Mouse (Mus musculus) right cerebral cortex, adult 2 months (tissue): Measurements from ENCODE around the gene Ang.

Source experiments
- DNase-seq, 2 experiments: peaks; one replicate each; pipeline ENCODE4 v3.0.0; 2021 to 2022; ENCODE audit warnings: low spot score in 2 of 2

Ang gene

GRCm38 (mm10) chr14:51088970-51089673, 1.8 kb upstream of the Ang start:
- DNase-seq = peak; percentile 99

GRCm38 (mm10) chr14:51089674-51090076, 1.3 kb upstream of the Ang start:
- no peak for DNase-seq

GRCm38 (mm10) chr14:51090077-51090781, 721 bp upstream of the Ang start:
- DNase-seq = peak; percentile 91 to 95

- no peak for DNase-seq
These were observed 1.2 kb downstream of the Ang start for GRCm38 (mm10) chr14:51092073-51092620.

- no peak for DNase-seq
These were observed 2.5 kb downstream of the Ang start for GRCm38 (mm10) chr14:51093496-51093895.

GRCm38 (mm10) chr14:51094096-51094875, 3.3 kb downstream of the Ang start:
- peak in 1 of 2 experiments; percentile 12 for DNase-seq

GRCm38 (mm10) chr14:51094921-51095320, 4.0 kb downstream of the Ang start:
- DNase-seq = no peak

- DNase-seq = no peak
These were observed 5.0 kb downstream of the Ang start for GRCm38 (mm10) chr14:51095736-51096524.

GRCm38 (mm10) chr14:51098300-51098699, 7.3 kb downstream of the Ang start:
- DNase-seq = peak; percentile 90 to 95

- no peak for DNase-seq
These were observed 8.0 kb downstream of the Ang start for GRCm38 (mm10) chr14:51098921-51099320.

- no peak for DNase-seq
These were observed 10.3 kb downstream of the Ang start for GRCm38 (mm10) chr14:51101284-51101683.

GRCm38 (mm10) chr14:51103217-51103616, 12.3 kb downstream of the Ang start:
- peak; percentile 82 to 83 for DNase-seq

- DNase-seq = no peak
These were observed 13.4 kb downstream of the Ang start for GRCm38 (mm10) chr14:51104366-51104765.

GRCm38 (mm10) chr14:51106449-51106967, 15.6 kb downstream of the Ang start:
- no peak for DNase-seq

GRCm38 (mm10) chr14:51111966-51112365, 21.0 kb downstream of the Ang start:
- DNase-seq = no peak

- no peak for DNase-seq
These were observed 22.5 kb downstream of the Ang start for GRCm38 (mm10) chr14:51113476-51113875.

GRCm38 (mm10) chr14:51113916-51114560, 23.1 kb downstream of the Ang start, which contains the start of gene Eddm3b:
TSS of gene Eddm3b (plus strand) at chr14:51114426.
- DNase-seq = no peak

- no peak for DNase-seq
These were observed 34.7 kb downstream of the Ang start for GRCm38 (mm10) chr14:51125684-51126083.

- DNase-seq = no peak
These were observed 36.8 kb downstream of the Ang start for GRCm38 (mm10) chr14:51127648-51128258.
